Mouse (Mus musculus) thymus, adult 2 months (tissue): ENCODE data around the gene Cmtr1.

Experiments
- CTCF ChIP-seq: fragments of 200-500 bp; IDR thresholded peaks from 2 replicates; pipeline ENCODE4 v1.5.1; 2012; ENCODE audit warnings: mild to moderate bottlenecking, control low read depth, low read length, moderate library complexity, borderline replicate concordance; ENCODE audit not compliant: control insufficient read depth, poor library complexity, insufficient read depth; ENCODE audit errors: extremely low read depth
- POLR2A ChIP-seq: fragments of 200-500 bp; IDR thresholded peaks from 2 replicates; pipeline ENCODE4 v1.6.1; 2012; ENCODE audit warnings: mild to moderate bottlenecking, low read length, control low read depth, moderate library complexity; ENCODE audit not compliant: control insufficient read depth, poor library complexity, insufficient read depth; ENCODE audit errors: extremely low read depth

DNA sequence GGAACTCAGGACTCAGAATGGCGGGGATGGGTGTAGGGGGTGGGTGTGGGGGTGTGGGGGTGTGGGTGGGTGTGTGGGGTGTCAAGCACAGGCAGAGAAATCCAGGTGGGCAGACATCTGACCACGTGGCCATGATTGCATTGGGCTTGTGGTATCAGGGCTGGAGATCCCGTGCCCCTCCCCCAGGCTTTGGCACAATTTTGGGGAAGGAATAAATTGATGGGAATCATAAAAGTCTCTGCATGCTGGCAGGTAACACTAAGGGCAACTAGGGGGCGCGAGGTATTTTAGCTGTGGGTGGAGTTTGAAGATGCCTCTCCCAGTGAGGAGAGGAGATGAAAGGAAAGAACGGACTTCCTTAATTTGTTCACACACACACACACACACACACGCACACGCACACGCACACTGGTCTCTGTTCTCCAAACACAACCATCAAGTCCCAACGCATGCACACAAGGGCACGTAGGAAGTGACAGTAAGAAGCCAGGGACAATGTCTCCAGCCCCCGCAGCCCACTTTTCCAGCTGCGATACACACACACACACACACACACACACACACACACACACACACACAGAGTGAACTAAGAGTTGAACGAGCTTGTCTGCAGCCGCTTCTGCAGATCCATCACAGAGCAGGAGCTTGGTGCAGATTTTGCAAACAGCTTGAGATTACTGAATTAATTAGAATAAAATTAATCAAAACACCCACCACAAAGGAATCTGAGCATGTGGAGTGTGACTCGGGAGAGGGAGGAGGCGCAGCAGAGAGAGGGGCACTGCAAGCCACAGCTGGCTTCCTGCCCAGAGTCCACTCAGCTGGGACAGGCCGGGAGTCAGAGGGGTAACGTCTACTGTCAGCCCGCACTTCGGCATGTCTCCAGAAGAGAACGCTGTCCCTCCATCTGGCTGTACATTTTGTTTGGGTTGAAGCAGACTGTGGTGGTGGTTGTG, 77.7 kb downstream of the Cmtr1 start:
- no peak for TF ChIP-seq POLR2A
- no peak for TF ChIP-seq CTCF
